Mouse (Mus musculus) lung, embryonic 16.5 days (tissue): ENCODE data around the gene Btnl2. TPM values are rescaled to one million over a fixed set of nuclear protein-coding genes. Genes with fewer than 3 reads are reported as not detected.

Experiments used
- ATAC-seq: fragments of 200-750 bp; cut with Nextera tagmentation; 2 replicates; pipeline ENCODE4 v1.8.0; 2017; ENCODE audit warnings: low read depth, mild to moderate bottlenecking, moderate library complexity
- H3K27ac ChIP-seq: fragments of 300-500 bp; sonication (generic); 2 replicates; pipeline ENCODE4 v1.5.1; 2014; ENCODE audit warnings: mild to moderate bottlenecking, control low read depth, low read length
- H3K27me3 ChIP-seq: fragments of 300-500 bp; sonication (generic); 2 replicates; pipeline ENCODE4 v1.6.1; 2014; ENCODE audit warnings: low read depth, low read length, mixed read lengths; ENCODE audit not compliant: control insufficient read depth, insufficient read depth
- H3K36me3 ChIP-seq: fragments of 300-500 bp; sonication (generic); 2 replicates; pipeline ENCODE4 v1.6.1; 2014; ENCODE audit warnings: low read length; ENCODE audit not compliant: control insufficient read depth, insufficient read depth
- H3K4me1 ChIP-seq: fragments of 300-500 bp; sonication (generic); replicated peaks from 2 replicates; pipeline ENCODE4 v1.6.1; 2014; ENCODE audit warnings: low read length, mixed read lengths; ENCODE audit not compliant: control insufficient read depth, insufficient read depth
- H3K4me2 ChIP-seq: fragments of 300-500 bp; sonication (generic); 2 replicates; pipeline ENCODE4 v1.6.1; 2014; ENCODE audit warnings: low read depth, low read length, control low read depth
- H3K4me3 ChIP-seq: fragments of 300-500 bp; sonication (generic); 2 replicates; pipeline ENCODE4 v1.5.1; 2014; ENCODE audit warnings: mild to moderate bottlenecking, low read length, control low read depth
- H3K9ac ChIP-seq: fragments of 300-500 bp; sonication (generic); 2 replicates; pipeline ENCODE4 v1.6.1; 2014; ENCODE audit warnings: low read length, control low read depth
- H3K9me3 ChIP-seq: fragments of 300-500 bp; sonication (generic); 2 replicates; pipeline ENCODE4 v1.6.1; 2016; ENCODE audit warnings: low read length; ENCODE audit not compliant: control insufficient read depth
- WGBS: fragments of 180-500 bp; shearing (Covaris S2); extraction: QIAGEN DNeasy Blood & Tissue Kit; methylation state at CpG from one replicate; pipeline ENCODE4 v1.1.7; 2014; 5-methylcytosine and 5-hydroxymethylcytosine counted together
- polyA plus RNA-seq: library from polyadenylated mRNA; unstranded; fragments of >200 nt; fragmentation: Nextera tagmentation; extraction: Ambion mirVana; gene quantifications from 2 replicates; pipeline ENCODE4 v1.2.1, GENCODE M21; 2015

The Btnl2 gene
- polyA plus RNA-seq, 1 experiment from 2014 or later, result 0.09 TPM

DNA sequence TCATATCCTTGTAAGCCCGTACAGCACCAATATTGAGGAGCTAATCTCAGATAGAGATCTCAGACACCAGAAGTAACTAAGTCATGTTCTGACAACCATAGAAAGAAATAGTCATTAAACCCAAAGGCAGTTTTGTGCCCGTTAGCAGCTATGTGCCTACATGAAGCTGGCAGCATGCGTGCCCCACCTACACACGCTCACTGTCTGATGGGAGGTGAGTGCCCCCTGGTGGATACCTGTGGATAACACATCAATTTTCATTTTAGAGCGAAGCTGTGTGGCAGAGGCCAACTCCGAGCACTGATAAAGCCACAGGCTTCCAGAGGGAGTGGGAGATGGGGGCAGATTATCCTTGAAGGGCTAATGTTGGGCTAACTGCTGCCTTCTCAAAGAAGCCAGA lies 56.5 kb downstream of the Btnl2 start:
- no peaks in the 10 kb centered on the region for H3K4me1 ChIP-seq
- H3K4me3 ChIP-seq, result no peak overlapping the region
- no peak for ATAC-seq
- no peak overlapping the region for H3K9ac ChIP-seq
- H3K36me3 ChIP-seq, result no peaks in the 10 kb centered on the region
- no peak overlapping the region for H3K4me2 ChIP-seq
- no peaks in the 10 kb centered on the region for H3K9me3 ChIP-seq
- no peak overlapping the region for H3K27ac ChIP-seq
- WGBS, result 21% methylated on average over 6 of the region's 6 CpGs
- no peaks in the 10 kb centered on the region; the same call in 1 of the 2 replicates for H3K27me3 ChIP-seq

Other genes with a start within 250 kb of the Btnl2 start
- 11.8 and 12.7 TPM in 2 replicates for gene H2-DMa, start 235.3 kb upstream of the Btnl2 start, polyA plus RNA-seq
- 97.8 and 100 TPM in 2 replicates for gene Brd2, start 232.2 kb upstream of the Btnl2 start, polyA plus RNA-seq
- 1.6 and 2.1 TPM in 2 replicates for gene H2-DMb2, start 211.5 kb upstream of the Btnl2 start, polyA plus RNA-seq
- gene H2-DMb1, start 201.8 kb upstream of the Btnl2 start, polyA plus RNA-seq, result 3.7 and 6.2 TPM in 2 replicates
- gene Tap1, start 167.3 kb upstream of the Btnl2 start, polyA plus RNA-seq, result 7.2 and 9.7 TPM in 2 replicates
- 8.8 and 12.8 TPM in 2 replicates for gene Psmb9, start 167.1 kb upstream of the Btnl2 start, polyA plus RNA-seq
- gene Psmb8, start 157.1 kb upstream of the Btnl2 start, polyA plus RNA-seq, result 21.4 and 37.2 TPM in 2 replicates
- gene Tap2, start 151.3 kb upstream of the Btnl2 start, polyA plus RNA-seq, result 12.2 and 18.1 TPM in 2 replicates
- gene H2-Ob, start 115.9 kb upstream of the Btnl2 start, polyA plus RNA-seq, result 0.35 and 0.53 TPM in 2 replicates
- 15.1 and 36.2 TPM in 2 replicates for gene H2-Ab1, start 97.1 kb upstream of the Btnl2 start, polyA plus RNA-seq
- gene H2-Aa, start 67.0 kb upstream of the Btnl2 start, polyA plus RNA-seq, result 9.0 and 18.1 TPM in 2 replicates
- 6.5 and 13.5 TPM in 2 replicates for gene H2-Eb1, start 49.0 kb upstream of the Btnl2 start, polyA plus RNA-seq
- gene H2-Eb2, start 29.2 kb upstream of the Btnl2 start, polyA plus RNA-seq, result 0.04 TPM in 1 of 2 replicates, not detected in the other
- gene Btnl1, start 22.3 kb downstream of the Btnl2 start, polyA plus RNA-seq, result not detected in 2 replicates
- 0.44 TPM in 1 of 2 replicates, not detected in the other for gene BC051142, start 44.0 kb downstream of the Btnl2 start, polyA plus RNA-seq
- not detected in 2 replicates for gene Btnl4, start 122.5 kb downstream of the Btnl2 start, polyA plus RNA-seq
- not detected in 2 replicates for gene Btnl6, start 162.5 kb downstream of the Btnl2 start, polyA plus RNA-seq
- gene Notch4, start 209.4 kb downstream of the Btnl2 start, polyA plus RNA-seq, result 9.2 and 10.2 TPM in 2 replicates
- gene Gpsm3, start 235.0 kb downstream of the Btnl2 start, polyA plus RNA-seq, result 15.4 and 18.3 TPM in 2 replicates
- gene Pbx2, start 236.4 kb downstream of the Btnl2 start, polyA plus RNA-seq, result 8.5 and 11.4 TPM in 2 replicates
- gene Ager, start 243.0 kb downstream of the Btnl2 start, polyA plus RNA-seq, result 379 and 478 TPM in 2 replicates
- gene Rnf5, start 248.9 kb downstream of the Btnl2 start, polyA plus RNA-seq, result 128 and 129 TPM in 2 replicates
- gene Agpat1, start 249.4 kb downstream of the Btnl2 start, polyA plus RNA-seq, result 52.1 and 56.0 TPM in 2 replicates